8 mouse cellular contexts compared by ENCODE assay signal in genomic region chr6:22355396-22356085, GRCm38 (mm10). TPM values are rescaled to one million over a fixed set of nuclear protein-coding genes. Genes with fewer than 3 reads are reported as not detected.
DNase-seq lines count a peak whose midpoint lies in the region; ATAC-seq and TF ChIP-seq lines count a peak whose summit lies in the region.

No protein-coding gene starts in this region.

- WGBS in limb, embryonic 11.5 days: under 1% methylated on average over 53 of the region's 62 CpGs
- under 1% methylated on average over 57 of the region's 62 CpGs for WGBS in stomach, embryonic 15.5 days

- no peaks in the 10 kb centered on the region for H3K36me3 ChIP-seq in testis, adult 2 months (ENCODE audit: control insufficient read depth, insufficient read depth, low read length)
- no peaks in the 10 kb centered on the region for H3K36me3 ChIP-seq in limb, embryonic 11.5 days (ENCODE audit: control insufficient read depth, insufficient read depth, low read length)
- no peaks in the 10 kb centered on the region for H3K36me3 ChIP-seq in stomach, embryonic 15.5 days

- no peaks in the 10 kb centered on the region for H3K27me3 ChIP-seq in testis, adult 2 months (ENCODE audit: control insufficient read depth, insufficient read depth, low read length)
- no peaks in the 10 kb centered on the region for H3K27me3 ChIP-seq in limb, embryonic 11.5 days (ENCODE audit: control insufficient read depth, insufficient read depth, low read length)
- H3K27me3 ChIP-seq in stomach, embryonic 15.5 days (replicated peaks): no peaks in the 10 kb centered on the region

- H3K27ac ChIP-seq in testis, adult 2 months (ENCODE audit: control insufficient read depth, insufficient read depth, low read depth, low read length): peak overlapping the region; percentile 41
- H3K27ac ChIP-seq in limb, embryonic 11.5 days (replicated peaks; ENCODE audit: low read depth, low read length): peak overlapping the region; percentile 43
- H3K27ac ChIP-seq in stomach, embryonic 15.5 days: peak overlapping the region; percentile 90

- H3K9ac ChIP-seq in limb, embryonic 11.5 days (ENCODE audit: low read length): peak overlapping the region; percentile 86
- H3K9ac ChIP-seq in stomach, embryonic 15.5 days: peak overlapping the region; percentile 63

- TF ChIP-seq POLR2A in testis, adult 2 months (IDR thresholded peaks at IDR 0.05; ENCODE audit: control insufficient read depth, low read depth, low read length): no peak

- peak; percentile 42 for DNase-seq in embryo, embryonic 10 days (ENCODE audit: low spot score)
- no peak for DNase-seq in embryo, embryonic 11 days
- no peak for DNase-seq in testis, postnatal 10 days (ENCODE audit: low spot score)
- no peak for DNase-seq in limb, embryonic 11.5 days (ENCODE audit: low spot score)
- DNase-seq in layer of hippocampus, adult 9-10 months (ENCODE audit: low spot score): no peak
- no peak for DNase-seq in cerebellum, postnatal 14 days

- peak overlapping the region; percentile 49 for H3K4me2 ChIP-seq in limb, embryonic 11.5 days (ENCODE audit: low read depth, severe bottlenecking)
- H3K4me2 ChIP-seq in stomach, embryonic 15.5 days: peak overlapping the region; percentile 61

- H3K4me3 ChIP-seq in testis, adult 2 months (ENCODE audit: control insufficient read depth, low read depth, low read length): peak overlapping the region; percentile 91
- H3K4me3 ChIP-seq in limb, embryonic 11.5 days (ENCODE audit: low read depth, low read length): peak overlapping the region; percentile 62
- peak overlapping the region; percentile 80 for H3K4me3 ChIP-seq in stomach, embryonic 15.5 days (replicated peaks)

- peaks cover 2% of the 10 kb centered on the region; the same call in 1 of the 2 replicates for H3K4me1 ChIP-seq in testis, adult 2 months (ENCODE audit: control insufficient read depth, insufficient read depth, low read length)
- H3K4me1 ChIP-seq in limb, embryonic 11.5 days (ENCODE audit: control insufficient read depth, insufficient read depth, low read length): peaks cover 4% of the 10 kb centered on the region; the same call in 1 of the 2 replicates
- H3K4me1 ChIP-seq in stomach, embryonic 15.5 days: peaks cover 6% of the 10 kb centered on the region; the same call in 1 of the 2 replicates

- TF ChIP-seq CTCF in testis, adult 2 months (IDR thresholded peaks at IDR 0.05; ENCODE audit: control insufficient read depth, insufficient read depth, insufficient replicate concordance, low read depth, low read length): no peak

- ATAC-seq in limb, embryonic 11.5 days (ENCODE audit: insufficient number of reproducible peaks, low FRiP score, low TSS enrichment, low read depth): peak; percentile 85
- ATAC-seq in stomach, embryonic 15.5 days (ENCODE audit: insufficient read depth, low FRiP score, low read depth): no peak

- no peaks in the 10 kb centered on the region for H3K9me3 ChIP-seq in limb, embryonic 11.5 days (ENCODE audit: control insufficient read depth, low read length)
- no peaks in the 10 kb centered on the region for H3K9me3 ChIP-seq in stomach, embryonic 15.5 days

RNA-seq across cellular contexts. Expression of gene Fam3c, which starts 0.5 kb away (rescaled TPM):
- 3.1 TPM in 2 replicates for polyA plus RNA-seq in testis, adult 2 months (2012; rRNA removed)
- polyA plus RNA-seq in limb, embryonic 11.5 days (2014; fragmentation: Nextera tagmentation; extraction: Ambion mirVana): 40.1 and 40.3 TPM in 2 replicates
- 76.1 and 78.5 TPM in 2 replicates for polyA plus RNA-seq in stomach, embryonic 15.5 days (2015; fragmentation: Nextera tagmentation; extraction: Ambion mirVana)

Comparison
In these comparisons a context has a peak if more than half of its experiments do, and no peak if none do; other contexts are left out.
1. RNA of gene Fam3c, which starts 0.5 kb away (polyA plus RNA-seq): 76.1 to 78.5 TPM in stomach, embryonic 15.5 days and 40.1 to 40.3 TPM in limb, embryonic 11.5 days; 3.1 TPM in testis, adult 2 months; every median in the first group is over 10 times any median in the second.
2. Peak in every context shown above with its lines, with median percentiles within 50 percentile points of each other: H3K27ac ChIP-seq and H3K4me3 ChIP-seq.